Mouse (Mus musculus): ENCODE data around the gene Elob.

Elob gene

DNA sequence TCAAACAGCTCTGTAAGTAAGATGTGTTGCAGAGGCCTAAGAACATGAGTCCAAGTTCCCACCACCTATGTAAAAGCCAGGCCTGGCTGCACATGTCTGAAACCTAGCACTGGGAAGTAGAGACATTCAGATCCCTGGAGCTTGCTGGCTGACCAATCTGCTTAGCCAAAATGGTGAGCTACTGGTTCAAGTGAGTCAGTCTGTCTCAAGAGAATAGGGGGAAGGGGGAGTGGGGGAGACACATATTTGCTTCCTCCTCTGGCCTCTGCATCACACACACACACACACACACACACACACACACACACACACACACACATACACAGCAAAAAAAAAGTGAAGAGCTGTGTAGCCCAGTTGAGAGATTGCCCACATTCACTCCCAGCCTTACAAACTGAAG, 45.6 kb downstream of the Elob start:
- DNase-seq (ENCODE audit: low read depth): no peak

DNA sequence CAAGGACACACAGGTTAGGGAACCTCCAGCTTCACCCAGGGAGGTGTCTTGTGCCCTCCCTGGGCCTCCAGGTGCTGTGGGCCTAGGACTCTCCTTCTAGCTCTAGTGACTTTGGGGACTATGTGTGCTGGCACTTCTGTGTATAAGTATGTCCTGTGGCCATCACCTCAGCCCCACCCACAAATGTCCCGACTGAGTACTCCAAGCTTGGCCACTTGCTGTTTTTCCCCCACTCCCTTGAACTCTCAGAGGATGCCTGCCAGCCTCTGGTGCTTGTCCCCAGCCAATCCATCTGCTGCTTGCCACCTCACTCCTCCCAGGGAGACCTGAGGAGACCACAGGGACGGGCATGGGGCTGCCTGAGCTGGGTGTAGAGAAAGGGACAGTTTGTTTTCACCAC, 50.5 kb downstream of the Elob start:
- DNase-seq (ENCODE audit: low read depth): no peak

DNA sequence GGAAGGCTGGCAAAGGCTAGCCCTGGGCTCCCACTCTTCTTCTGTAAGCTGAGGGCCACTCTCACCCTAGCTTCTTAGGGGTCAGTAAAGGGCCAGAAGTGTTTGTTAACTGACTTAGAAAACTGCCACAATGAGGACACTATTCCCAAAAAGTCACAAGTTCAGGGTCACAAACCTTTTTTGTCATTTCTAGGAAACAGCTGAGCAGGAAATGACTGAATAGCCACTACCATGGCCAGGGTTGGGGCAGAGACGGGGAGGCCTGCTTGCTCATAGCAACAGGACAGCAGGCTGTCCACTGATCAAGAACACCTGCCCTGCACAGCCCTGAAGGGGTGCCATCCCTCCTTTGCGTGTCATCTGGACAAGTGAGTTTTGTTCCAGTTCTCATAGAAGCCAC, 51.8 kb downstream of the Elob start:
- no peak for DNase-seq (ENCODE audit: low read depth)

DNA sequence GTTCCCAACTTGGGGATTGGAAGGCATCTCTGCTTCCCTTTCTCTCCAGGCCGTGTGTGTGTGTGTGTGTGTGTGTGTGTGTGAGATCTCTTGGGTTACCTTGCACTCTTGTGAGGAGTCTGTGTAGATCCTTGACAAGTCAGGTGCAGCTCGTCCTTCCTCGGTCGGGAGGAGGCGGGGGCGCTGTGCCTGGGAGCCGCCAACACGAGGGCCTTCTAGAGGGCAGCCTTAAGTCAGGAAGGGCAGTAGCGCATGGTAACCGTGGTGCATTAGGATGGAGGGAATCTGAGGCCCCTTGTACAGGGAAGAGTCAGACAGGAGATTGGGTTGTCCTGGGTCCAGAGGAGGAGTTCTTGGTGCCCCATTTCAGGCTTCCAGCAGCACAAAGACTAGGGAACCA, 52.7 kb downstream of the Elob start:
- no peak for DNase-seq (ENCODE audit: low read depth)
